Mouse (Mus musculus): ENCODE data around the gene Dmbt1.

GRCm38 (mm10) chr7:130982371-130982770, 49.5 kb upstream of the Dmbt1 start:
- no peak for TF ChIP-seq POLR2A (IDR thresholded peaks at IDR 0.05; ENCODE audit: borderline replicate concordance, control insufficient read depth, low read depth, low read length)
- no peak for TF ChIP-seq CTCF (IDR thresholded peaks at IDR 0.05; ENCODE audit: control insufficient read depth, insufficient read depth, low read length)
